Mouse (Mus musculus) midbrain, embryonic 12.5 days (tissue): ENCODE data around the gene Prkcb. TPM values are rescaled to one million over a fixed set of nuclear protein-coding genes. Genes with fewer than 3 reads are reported as not detected.
A peak's percentile ranks its signal among the peaks of the same experiment; 100 is the strongest.

Experiments
- ATAC-seq: fragments of 200-750 bp; cut with Nextera tagmentation; 2 replicates; pipeline ENCODE4 v1.8.0; 2017; ENCODE audit warnings: low read depth, moderate TSS enrichment, moderate library complexity; ENCODE audit not compliant: low FRiP score
- H3K27ac ChIP-seq: fragments of 300-500 bp; sonication (generic); replicated peaks from 2 replicates; pipeline ENCODE4 v1.5.1; 2016; ENCODE audit warnings: mild to moderate bottlenecking
- H3K27me3 ChIP-seq: fragments of 300-500 bp; sonication (generic); 2 replicates; pipeline ENCODE4 v1.6.1; 2016; ENCODE audit warnings: mild to moderate bottlenecking
- H3K36me3 ChIP-seq: fragments of 300-500 bp; sonication (generic); 2 replicates; pipeline ENCODE4 v1.6.1; 2016
- H3K4me1 ChIP-seq: fragments of 300-500 bp; sonication (generic); 2 replicates; pipeline ENCODE4 v1.6.1; 2016
- H3K4me2 ChIP-seq: fragments of 300-500 bp; sonication (generic); replicated peaks from 2 replicates; pipeline ENCODE4 v1.6.1; 2016; ENCODE audit warnings: mild to moderate bottlenecking, moderate library complexity
- H3K4me3 ChIP-seq: fragments of 300-500 bp; sonication (generic); 2 replicates; pipeline ENCODE4 v1.5.1; 2016; ENCODE audit warnings: mild to moderate bottlenecking
- H3K9ac ChIP-seq: fragments of 300-500 bp; sonication (generic); replicated peaks from 2 replicates; pipeline ENCODE4 v1.6.1; 2016; ENCODE audit warnings: mild to moderate bottlenecking, moderate library complexity
- H3K9me3 ChIP-seq: fragments of 300-500 bp; sonication (generic); 2 replicates; pipeline ENCODE4 v1.6.1; 2016; ENCODE audit warnings: mild to moderate bottlenecking
- WGBS: fragments of 180-500 bp; shearing (Covaris S2); methylation state at CpG from one replicate; pipeline ENCODE4 v1.1.7; 2016; 5-methylcytosine and 5-hydroxymethylcytosine counted together
- polyA plus RNA-seq: library from polyadenylated mRNA; unstranded; fragments of >200 nt; fragmentation: Nextera tagmentation; extraction: Ambion mirVana; gene quantifications from 2 replicates; pipeline ENCODE4 v1.2.1, GENCODE M21; 2016

Prkcb gene
- polyA plus RNA-seq, 1 experiment from 2014 or later, result 24.2 TPM

DNA sequence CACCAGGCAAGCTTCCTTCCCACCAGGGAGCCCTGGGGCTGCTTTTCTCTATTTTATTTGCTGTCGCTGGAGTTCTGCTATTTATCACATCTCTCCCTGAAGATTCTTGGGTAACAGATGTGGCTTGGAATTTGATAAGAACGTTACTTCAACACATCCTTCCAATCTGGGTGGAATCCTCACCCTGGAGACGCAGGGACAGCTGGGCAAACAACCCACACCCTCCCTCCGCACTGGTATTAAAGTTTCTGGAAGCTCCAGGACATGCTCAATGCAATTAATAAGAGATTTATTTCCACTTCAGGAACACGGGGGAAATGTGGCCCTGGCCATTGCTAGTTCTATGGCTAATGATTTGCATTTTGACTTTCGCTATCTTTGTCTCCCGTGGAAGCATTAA is 277.5 kb downstream of the Prkcb start:
- no peak for ATAC-seq
- peaks cover 3% of the 10 kb centered on the region; the same call in 1 of the 2 replicates for H3K4me1 ChIP-seq
- no peaks in the 10 kb centered on the region for H3K27me3 ChIP-seq
- 63% methylated on average over 7 of the region's 7 CpGs for WGBS
- no peak overlapping the region for H3K9ac ChIP-seq
- H3K4me2 ChIP-seq, result no peak overlapping the region
- no peaks in the 10 kb centered on the region for H3K9me3 ChIP-seq
- H3K4me3 ChIP-seq, result no peak overlapping the region
- H3K27ac ChIP-seq, result no peak overlapping the region
- H3K36me3 ChIP-seq, result no peaks in the 10 kb centered on the region

GRCm38 (mm10) chr7:122568787-122569186 is 280.2 kb downstream of the Prkcb start:
- WGBS, result 72% methylated on average over 7 of the region's 7 CpGs
- ATAC-seq, result no peak
- no peak overlapping the region for H3K4me3 ChIP-seq
- H3K4me1 ChIP-seq, result no peaks in the 10 kb centered on the region
- no peak overlapping the region for H3K4me2 ChIP-seq
- H3K36me3 ChIP-seq, result no peaks in the 10 kb centered on the region
- H3K27ac ChIP-seq, result no peak overlapping the region
- H3K9me3 ChIP-seq, result no peaks in the 10 kb centered on the region
- no peak overlapping the region for H3K9ac ChIP-seq
- H3K27me3 ChIP-seq, result no peaks in the 10 kb centered on the region

GRCm38 (mm10) chr7:122570407-122570806 is 281.9 kb downstream of the Prkcb start:
- no peaks in the 10 kb centered on the region for H3K36me3 ChIP-seq
- no peak overlapping the region for H3K9ac ChIP-seq
- no peak overlapping the region for H3K4me2 ChIP-seq
- no peak for ATAC-seq
- H3K27ac ChIP-seq, result no peak overlapping the region
- no peak overlapping the region for H3K4me3 ChIP-seq
- no peaks in the 10 kb centered on the region for H3K27me3 ChIP-seq
- WGBS, result 86% methylated on average over 4 of the region's 4 CpGs
- H3K9me3 ChIP-seq, result no peaks in the 10 kb centered on the region
- H3K4me1 ChIP-seq, result no peaks in the 10 kb centered on the region; the same call in 1 of the 2 replicates

DNA sequence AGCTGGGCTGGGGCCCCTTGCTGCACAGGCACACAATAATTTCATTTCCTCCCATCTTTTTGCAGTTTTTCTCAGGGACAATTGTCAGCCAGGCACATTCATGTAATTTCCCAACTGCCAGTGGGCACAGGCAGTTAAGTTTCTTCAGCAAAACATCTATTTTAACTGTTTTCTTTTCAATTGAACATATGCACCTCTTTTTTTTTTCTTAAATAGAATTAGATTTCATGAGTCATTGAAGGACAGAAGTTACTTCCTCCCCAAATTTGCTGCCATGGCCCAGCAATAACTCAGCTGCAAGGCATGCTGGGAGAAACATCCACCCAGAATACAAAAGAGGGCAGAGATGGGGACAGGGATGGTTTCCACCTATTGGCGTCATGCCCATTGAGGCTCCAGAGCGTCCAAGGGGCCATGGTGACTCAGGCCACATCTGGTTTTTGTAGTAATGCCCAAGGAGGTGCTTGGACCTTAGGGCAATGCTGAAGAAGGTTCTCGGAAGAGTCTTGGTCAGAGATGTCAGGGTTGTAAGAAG is 284.6 kb downstream of the Prkcb start:
- H3K27me3 ChIP-seq, result no peaks in the 10 kb centered on the region
- no peaks in the 10 kb centered on the region for H3K9me3 ChIP-seq
- WGBS, result 92% methylated on average over 3 of the region's 3 CpGs
- no peak overlapping the region for H3K4me3 ChIP-seq
- no peaks in the 10 kb centered on the region for H3K36me3 ChIP-seq
- no peak for ATAC-seq
- no peaks in the 10 kb centered on the region; the same call in 1 of the 2 replicates for H3K4me1 ChIP-seq
- H3K4me2 ChIP-seq, result no peak overlapping the region
- no peak overlapping the region for H3K27ac ChIP-seq
- no peak overlapping the region for H3K9ac ChIP-seq

DNA sequence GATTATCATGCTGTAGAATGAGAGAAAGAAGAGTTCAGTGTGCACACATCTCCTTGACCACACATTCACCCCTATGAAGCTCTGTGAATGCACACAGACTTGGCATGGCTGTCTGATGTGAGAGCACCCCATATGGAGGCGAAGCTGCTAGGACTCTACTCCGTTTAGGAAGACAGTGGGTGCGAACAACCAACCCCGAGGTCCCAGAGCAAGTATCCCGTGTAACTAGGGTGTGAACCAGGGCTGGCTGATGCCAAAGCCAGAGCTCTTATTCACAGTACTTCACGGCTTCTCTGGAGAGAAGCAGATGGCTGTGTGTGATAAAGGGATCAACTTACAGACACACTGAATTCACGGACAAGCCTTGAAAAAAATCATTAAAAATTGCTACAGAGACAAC is 285.9 kb downstream of the Prkcb start:
- no peaks in the 10 kb centered on the region; the same call in 1 of the 2 replicates for H3K4me1 ChIP-seq
- no peaks in the 10 kb centered on the region for H3K27me3 ChIP-seq
- ATAC-seq, result no peak
- H3K27ac ChIP-seq, result no peak overlapping the region
- H3K4me3 ChIP-seq, result no peak overlapping the region
- no peaks in the 10 kb centered on the region for H3K36me3 ChIP-seq
- H3K9me3 ChIP-seq, result no peaks in the 10 kb centered on the region
- no peak overlapping the region for H3K4me2 ChIP-seq
- WGBS, result 80% methylated on average over 7 of the region's 7 CpGs
- H3K9ac ChIP-seq, result no peak overlapping the region

- Histone ChIP-seq H3K27ac (no peak overlapping the region), H3K4me3 (no peak overlapping the region), H3K4me2 (no peak overlapping the region), H3K27me3 (no peaks in the 10 kb centered on the region), H3K4me1 (no peaks in the 10 kb centered on the region; the same call in 1 of the 2 replicates), H3K9ac (no peak overlapping the region), H3K36me3 (no peaks in the 10 kb centered on the region), H3K9me3 (no peaks in the 10 kb centered on the region)
- WGBS, result 93% methylated on average over 5 of the region's 5 CpGs
- ATAC-seq, result no peak; the same call in 1 of the 2 replicates
These were observed 286.5 kb downstream of the Prkcb start for GRCm38 (mm10) chr7:122575056-122575455.

DNA sequence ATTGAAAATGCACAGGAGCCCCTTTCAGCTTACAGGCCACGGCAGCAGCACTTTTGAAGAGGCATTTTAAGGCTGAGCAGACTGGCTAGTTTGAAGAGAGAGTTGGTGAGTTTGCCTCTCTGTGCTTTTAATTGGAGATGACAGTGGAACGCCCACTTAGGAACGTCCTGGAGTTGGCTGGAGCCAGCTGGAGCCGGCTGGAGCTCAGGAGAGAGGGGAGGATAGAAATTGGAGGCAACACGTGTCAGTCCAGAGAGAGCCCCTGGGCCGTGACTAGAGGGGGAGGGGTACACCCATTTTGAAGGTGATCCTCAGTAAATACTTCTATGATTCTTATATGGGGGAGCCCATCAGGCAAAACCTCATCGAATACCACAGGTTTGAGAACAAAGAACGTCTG is 287.0 kb downstream of the Prkcb start:
- 34% methylated on average over 8 of the region's 8 CpGs for WGBS
- Histone ChIP-seq H3K4me1 (no peaks in the 10 kb centered on the region; the same call in 1 of the 2 replicates), H3K36me3 (no peaks in the 10 kb centered on the region), H3K27me3 (no peaks in the 10 kb centered on the region), H3K27ac (no peak overlapping the region), H3K4me2 (no peak overlapping the region), H3K4me3 (no peak overlapping the region), H3K9ac (no peak overlapping the region), H3K9me3 (no peaks in the 10 kb centered on the region)
- peak; percentile 74; the same call in 1 of the 2 replicates for ATAC-seq

- no peak for ATAC-seq
- H3K27ac ChIP-seq, result no peak overlapping the region
- H3K4me1 ChIP-seq, result no peaks in the 10 kb centered on the region; the same call in 1 of the 2 replicates
- WGBS, result 69% methylated on average over 4 of the region's 4 CpGs
- no peak overlapping the region for H3K4me3 ChIP-seq
- H3K9me3 ChIP-seq, result no peaks in the 10 kb centered on the region
- no peaks in the 10 kb centered on the region for H3K36me3 ChIP-seq
- H3K9ac ChIP-seq, result no peak overlapping the region
- H3K4me2 ChIP-seq, result no peak overlapping the region
- no peaks in the 10 kb centered on the region for H3K27me3 ChIP-seq
These were observed 289.0 kb downstream of the Prkcb start for GRCm38 (mm10) chr7:122577571-122577970.

DNA sequence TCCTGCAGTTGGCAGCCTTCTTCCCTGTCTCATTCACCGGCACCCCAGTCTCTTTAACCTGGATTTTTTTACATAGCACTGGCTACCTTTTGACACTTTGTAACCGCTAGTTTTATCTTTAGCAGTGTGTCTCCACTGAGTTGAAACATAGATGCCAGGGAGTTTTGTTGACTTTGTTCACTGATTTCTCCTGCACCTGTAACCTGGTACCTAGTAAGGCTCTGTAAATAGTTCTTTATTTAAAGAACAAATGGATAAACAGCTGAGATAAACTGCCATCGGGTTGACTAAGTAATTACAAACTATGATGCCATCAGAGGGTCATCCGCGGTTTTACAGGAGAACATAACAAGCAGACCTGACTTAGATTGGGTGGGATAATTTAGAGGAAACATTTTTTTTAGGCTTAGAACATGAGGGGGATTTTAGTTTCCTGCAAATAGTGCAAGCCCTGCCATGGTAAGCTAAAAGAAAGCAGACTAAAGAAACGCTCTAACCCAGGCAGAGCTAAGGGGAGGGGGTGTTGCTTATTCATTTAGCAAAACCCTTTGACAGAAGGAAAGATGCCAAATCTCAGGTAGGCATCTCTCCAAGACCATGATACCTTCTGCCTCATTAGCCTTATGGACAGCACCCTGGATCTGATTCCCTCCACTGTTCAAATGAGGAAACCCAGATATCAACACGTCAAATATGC is 291.1 kb downstream of the Prkcb start:
- Histone ChIP-seq H3K27ac (no peak overlapping the region), H3K9ac (no peak overlapping the region), H3K4me3 (no peak overlapping the region), H3K36me3 (no peaks in the 10 kb centered on the region), H3K4me2 (no peak overlapping the region), H3K4me1 (no peaks in the 10 kb centered on the region; the same call in 1 of the 2 replicates), H3K9me3 (no peaks in the 10 kb centered on the region), H3K27me3 (no peaks in the 10 kb centered on the region)
- WGBS, result 93% methylated on average over 7 of the region's 7 CpGs
- ATAC-seq, result no peak

DNA sequence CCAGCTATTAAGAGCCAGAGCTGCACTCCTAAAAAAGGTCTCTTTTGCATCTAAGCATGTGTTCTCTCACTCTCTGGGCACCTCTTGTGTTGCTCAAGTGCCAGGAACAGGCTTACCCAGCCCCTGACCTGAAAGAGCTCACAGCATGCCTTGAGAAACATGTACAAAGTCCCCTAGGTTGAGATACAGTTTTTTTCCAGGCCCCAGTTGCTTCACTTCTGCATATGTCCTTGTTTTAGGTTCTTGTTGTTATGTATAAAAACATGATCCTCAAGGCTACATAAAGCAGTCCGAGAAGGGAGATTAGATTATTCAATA is 291.6 kb downstream of the Prkcb start:
- H3K27ac ChIP-seq, result no peak overlapping the region
- no peak for ATAC-seq
- H3K27me3 ChIP-seq, result no peaks in the 10 kb centered on the region
- 93% methylated on average over 1 of the region's 1 CpGs for WGBS
- no peaks in the 10 kb centered on the region for H3K36me3 ChIP-seq
- H3K4me1 ChIP-seq, result no peaks in the 10 kb centered on the region; the same call in 1 of the 2 replicates
- no peak overlapping the region for H3K4me3 ChIP-seq
- H3K9ac ChIP-seq, result no peak overlapping the region
- no peak overlapping the region for H3K4me2 ChIP-seq
- H3K9me3 ChIP-seq, result no peaks in the 10 kb centered on the region

- H3K9ac ChIP-seq, result no peak overlapping the region
- H3K4me2 ChIP-seq, result no peak overlapping the region
- no peak overlapping the region for H3K27ac ChIP-seq
- 85% methylated on average over 14 of the region's 14 CpGs for WGBS
- no peaks in the 10 kb centered on the region for H3K36me3 ChIP-seq
- ATAC-seq, result no peak
- no peaks in the 10 kb centered on the region for H3K4me1 ChIP-seq
- no peak overlapping the region for H3K4me3 ChIP-seq
- no peaks in the 10 kb centered on the region for H3K9me3 ChIP-seq
- H3K27me3 ChIP-seq, result no peaks in the 10 kb centered on the region
These were observed 296.0 kb downstream of the Prkcb start for GRCm38 (mm10) chr7:122584421-122585151.

- Histone ChIP-seq H3K27me3 (no peaks in the 10 kb centered on the region), H3K4me3 (no peak overlapping the region), H3K4me1 (no peaks in the 10 kb centered on the region; the same call in 1 of the 2 replicates), H3K4me2 (no peak overlapping the region), H3K27ac (no peak overlapping the region), H3K9ac (no peak overlapping the region), H3K36me3 (no peaks in the 10 kb centered on the region), H3K9me3 (no peaks in the 10 kb centered on the region)
- ATAC-seq, result no peak
- WGBS, result 86% methylated on average over 10 of the region's 10 CpGs
These were observed 307.3 kb downstream of the Prkcb start for GRCm38 (mm10) chr7:122595897-122596296.
